Mouse (Mus musculus): ENCODE measurements around the gene Stat6.

DNA sequence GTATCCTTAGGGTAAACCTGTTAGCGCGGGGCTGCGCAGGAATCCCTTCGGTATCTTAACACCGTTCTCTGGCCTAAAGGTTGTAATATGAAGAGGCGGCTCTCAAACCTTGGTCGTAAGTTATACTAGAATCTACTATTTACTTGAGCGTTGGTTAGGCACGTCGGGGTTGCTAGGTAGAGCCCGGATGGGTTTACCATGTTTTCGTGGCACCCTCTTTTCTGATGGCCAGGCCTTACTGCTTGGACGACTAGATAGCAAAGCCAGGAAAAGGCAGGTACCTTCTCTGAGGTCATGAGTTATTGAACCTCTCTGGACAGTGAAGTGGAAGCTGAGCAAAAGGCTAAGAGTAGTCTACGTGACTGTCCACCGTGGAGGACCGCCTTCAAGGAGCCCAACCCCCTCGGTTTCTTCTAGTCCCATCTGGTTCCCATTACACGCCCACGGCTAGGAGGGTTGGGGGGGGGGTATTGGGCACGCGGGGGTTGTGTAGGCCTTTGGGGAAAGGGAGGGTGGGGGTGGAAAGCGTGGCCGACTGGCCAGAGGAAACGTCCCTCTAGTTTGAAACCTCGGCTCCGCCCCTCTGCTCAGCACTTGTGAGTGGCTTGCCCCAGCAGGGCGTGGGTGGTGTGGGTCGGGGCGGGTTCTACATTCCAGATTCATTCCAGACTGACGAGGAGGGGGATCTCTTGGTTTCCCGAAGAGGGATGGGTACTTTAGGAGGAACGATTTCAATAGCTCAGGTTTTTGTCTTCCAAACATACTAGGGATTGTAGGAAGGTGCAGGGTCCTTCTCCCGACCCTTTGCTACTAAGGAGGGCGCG is 24.7 kb downstream of the Stat6 start:
- TF ChIP-seq GATA1 (IDR thresholded peaks at IDR 0.05; ENCODE audit: borderline replicate concordance, low read length) = no peak
- TF ChIP-seq FLI1 (IDR thresholded peaks at IDR 0.05; ENCODE audit: low read length) = no peak

Data from megakaryocyte, embryonic 14.5 days (primary cell).